Mouse (Mus musculus) forebrain, embryonic 10.5 days (tissue): ENCODE results near the gene Ddx39b. TPM values are rescaled to one million over a fixed set of nuclear protein-coding genes. Genes with fewer than 3 reads are reported as not detected.

Experiments
- DNase-seq: peaks from one replicate; pipeline ENCODE4 v3.0.0-alpha.2; 2017; ENCODE audit warnings: low spot score; ENCODE audit errors: extremely low spot score
- H3K27ac ChIP-seq: fragments of 300-500 bp; sonication (generic); 2 replicates; pipeline ENCODE4 v1.5.1; 2016; ENCODE audit warnings: mild to moderate bottlenecking
- H3K27me3 ChIP-seq: fragments of 300-500 bp; sonication (generic); 2 replicates; pipeline ENCODE4 v1.6.1; 2016; ENCODE audit warnings: mild to moderate bottlenecking; ENCODE audit not compliant: poor library complexity, severe bottlenecking
- H3K36me3 ChIP-seq: fragments of 300-500 bp; sonication (generic); replicated peaks from 2 replicates; pipeline ENCODE4 v1.6.1; 2016; ENCODE audit warnings: mild to moderate bottlenecking, moderate library complexity
- H3K4me1 ChIP-seq: fragments of 300-500 bp; sonication (generic); 2 replicates; pipeline ENCODE4 v1.6.1; 2016
- H3K4me3 ChIP-seq: fragments of 300-500 bp; sonication (generic); 2 replicates; pipeline ENCODE4 v1.5.1; 2016; ENCODE audit warnings: mild to moderate bottlenecking, moderate library complexity
- H3K9me3 ChIP-seq: fragments of 300-500 bp; sonication (generic); 2 replicates; pipeline ENCODE4 v1.6.1; 2016; ENCODE audit warnings: mild to moderate bottlenecking, moderate library complexity
- WGBS: fragments of 180-500 bp; shearing (Covaris S2); methylation state at CpG from one replicate; pipeline ENCODE4 v1.1.7; 2016; 5-methylcytosine and 5-hydroxymethylcytosine counted together
- polyA plus RNA-seq: library from polyadenylated mRNA; unstranded; fragments of >200 nt; fragmentation: Nextera tagmentation; extraction: Ambion mirVana; gene quantifications from 2 replicates; pipeline ENCODE4 v1.2.1, GENCODE M21; 2016

Gene Ddx39b
- polyA plus RNA-seq, 1 experiment from 2014 or later: 759 TPM

- 38% methylated on average over 12 of the region's 12 CpGs for WGBS
- Histone ChIP-seq H3K27me3 (no peaks in the 10 kb centered on the region), H3K4me3 (peak overlapping the region; percentile 85), H3K36me3 (peaks cover 33% of the 10 kb centered on the region), H3K4me1 (peaks cover 57% of the 10 kb centered on the region), H3K9me3 (no peaks in the 10 kb centered on the region), H3K27ac (peak overlapping the region; percentile 99)
- DNase-seq: no peak
Observed at GRCm38 (mm10) chr17:35240384-35241304, 902 bp upstream of the Ddx39b start.

- Histone ChIP-seq H3K9me3 (no peaks in the 10 kb centered on the region), H3K4me3 (peak overlapping the region; percentile 85), H3K27ac (peak overlapping the region; percentile 99), H3K36me3 (peaks cover 49% of the 10 kb centered on the region), H3K4me1 (peaks cover 60% of the 10 kb centered on the region), H3K27me3 (no peaks in the 10 kb centered on the region)
- DNase-seq: peak; percentile 64
- WGBS: under 1% methylated on average over 55 of the region's 55 CpGs
Observed at GRCm38 (mm10) chr17:35242015-35242941, 732 bp downstream of the Ddx39b start.

DNA sequence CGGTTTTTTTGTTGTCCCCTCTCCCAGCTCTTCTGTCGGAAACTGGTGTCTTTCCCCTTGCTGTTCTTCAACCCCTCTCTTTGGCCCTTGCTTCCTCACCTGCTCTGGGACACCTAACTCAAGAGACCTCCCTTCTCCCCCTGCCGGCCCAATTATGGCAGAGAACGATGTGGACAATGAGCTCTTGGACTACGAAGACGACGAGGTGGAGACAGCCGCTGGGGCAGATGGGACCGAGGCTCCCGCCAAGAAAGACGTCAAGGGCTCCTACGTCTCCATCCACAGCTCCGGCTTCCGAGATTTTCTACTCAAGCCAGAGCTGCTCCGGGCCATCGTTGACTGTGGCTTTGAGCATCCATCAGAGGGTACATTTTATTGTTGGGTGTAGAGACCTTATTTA lies 1.5 kb downstream of the Ddx39b start:
- 20% methylated on average over 16 of the region's 16 CpGs for WGBS

DNA sequence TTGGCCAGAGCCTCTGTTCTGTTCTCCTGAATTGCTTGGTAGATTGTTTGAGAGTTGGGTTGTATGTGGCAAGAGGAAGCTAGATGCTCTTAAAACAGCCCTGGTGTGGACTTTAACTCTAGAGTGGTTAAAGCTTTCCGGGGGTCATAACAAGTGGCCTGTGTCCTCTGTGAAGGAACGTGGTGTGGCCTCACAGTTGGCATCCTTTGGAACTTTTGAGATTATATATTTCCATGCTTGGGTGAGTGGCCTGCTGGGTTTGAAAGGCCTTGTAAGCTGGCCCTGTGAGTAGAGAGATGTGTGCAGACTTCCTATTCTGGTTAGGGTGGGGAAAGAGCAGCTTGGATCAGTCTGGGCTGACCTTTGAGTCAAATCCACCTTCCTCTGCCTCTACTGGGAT lies 3.5 kb downstream of the Ddx39b start:
- DNase-seq: no peak
- H3K4me3 ChIP-seq: peak overlapping the region; percentile 85
- no peaks in the 10 kb centered on the region for H3K27me3 ChIP-seq
- peaks cover 59% of the 10 kb centered on the region for H3K4me1 ChIP-seq
- no peak overlapping the region for H3K27ac ChIP-seq
- H3K36me3 ChIP-seq: peaks cover 73% of the 10 kb centered on the region
- 80% methylated on average over 2 of the region's 2 CpGs for WGBS
- no peaks in the 10 kb centered on the region for H3K9me3 ChIP-seq

More for the DNA sequence above, 1.5 kb downstream of the Ddx39b start:
- peak overlapping the region; percentile 99 for H3K27ac ChIP-seq
- no peaks in the 10 kb centered on the region for H3K27me3 ChIP-seq
- peaks cover 54% of the 10 kb centered on the region for H3K36me3 ChIP-seq
- H3K4me3 ChIP-seq: peak overlapping the region; percentile 85
- H3K4me1 ChIP-seq: peaks cover 60% of the 10 kb centered on the region
- DNase-seq: peak; percentile 41
- H3K9me3 ChIP-seq: no peaks in the 10 kb centered on the region

- DNase-seq: no peak
- no peak overlapping the region for H3K27ac ChIP-seq
- H3K4me1 ChIP-seq: peaks cover 49% of the 10 kb centered on the region
- no peaks in the 10 kb centered on the region for H3K9me3 ChIP-seq
- peak overlapping the region; percentile 85; the same call in 1 of the 2 replicates for H3K4me3 ChIP-seq
- 90% methylated on average over 15 of the region's 15 CpGs for WGBS
- H3K27me3 ChIP-seq: no peaks in the 10 kb centered on the region
- peaks cover 83% of the 10 kb centered on the region for H3K36me3 ChIP-seq
Observed at GRCm38 (mm10) chr17:35245731-35246623, 4.4 kb downstream of the Ddx39b start.

- Histone ChIP-seq H3K27me3 (no peaks in the 10 kb centered on the region), H3K36me3 (peaks cover 95% of the 10 kb centered on the region), H3K27ac (no peak overlapping the region), H3K4me3 (no peak overlapping the region), H3K9me3 (no peaks in the 10 kb centered on the region), H3K4me1 (peaks cover 44% of the 10 kb centered on the region)
- 93% methylated on average over 7 of the region's 7 CpGs for WGBS
- DNase-seq: no peak
Observed at GRCm38 (mm10) chr17:35247144-35247543, 5.6 kb downstream of the Ddx39b start.

DNA sequence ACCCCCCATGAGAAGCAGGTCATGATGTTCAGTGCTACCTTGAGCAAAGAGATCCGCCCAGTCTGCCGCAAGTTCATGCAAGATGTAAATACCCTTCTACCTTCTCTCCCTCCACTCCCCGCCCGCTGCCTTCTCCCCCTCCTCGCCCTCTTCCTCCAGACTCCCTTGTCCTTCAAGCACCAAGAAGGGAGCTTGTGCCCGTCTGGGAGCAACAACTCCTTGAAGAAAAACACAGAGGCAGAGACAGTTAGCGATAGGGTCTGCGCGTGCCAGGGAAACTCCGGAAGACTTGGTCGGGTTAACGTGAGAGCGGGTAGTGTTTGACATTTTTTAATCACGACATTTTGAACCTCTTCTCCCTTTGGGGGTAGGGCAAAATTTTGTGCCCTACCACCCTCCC lies 7.4 kb downstream of the Ddx39b start:
- no peak overlapping the region for H3K4me3 ChIP-seq
- no peak overlapping the region for H3K27ac ChIP-seq
- WGBS: 94% methylated on average over 14 of the region's 14 CpGs
- H3K9me3 ChIP-seq: no peaks in the 10 kb centered on the region
- no peak for DNase-seq
- H3K36me3 ChIP-seq: peaks cover 100% of the 10 kb centered on the region
- H3K27me3 ChIP-seq: no peaks in the 10 kb centered on the region
- H3K4me1 ChIP-seq: peaks cover 33% of the 10 kb centered on the region

DNA sequence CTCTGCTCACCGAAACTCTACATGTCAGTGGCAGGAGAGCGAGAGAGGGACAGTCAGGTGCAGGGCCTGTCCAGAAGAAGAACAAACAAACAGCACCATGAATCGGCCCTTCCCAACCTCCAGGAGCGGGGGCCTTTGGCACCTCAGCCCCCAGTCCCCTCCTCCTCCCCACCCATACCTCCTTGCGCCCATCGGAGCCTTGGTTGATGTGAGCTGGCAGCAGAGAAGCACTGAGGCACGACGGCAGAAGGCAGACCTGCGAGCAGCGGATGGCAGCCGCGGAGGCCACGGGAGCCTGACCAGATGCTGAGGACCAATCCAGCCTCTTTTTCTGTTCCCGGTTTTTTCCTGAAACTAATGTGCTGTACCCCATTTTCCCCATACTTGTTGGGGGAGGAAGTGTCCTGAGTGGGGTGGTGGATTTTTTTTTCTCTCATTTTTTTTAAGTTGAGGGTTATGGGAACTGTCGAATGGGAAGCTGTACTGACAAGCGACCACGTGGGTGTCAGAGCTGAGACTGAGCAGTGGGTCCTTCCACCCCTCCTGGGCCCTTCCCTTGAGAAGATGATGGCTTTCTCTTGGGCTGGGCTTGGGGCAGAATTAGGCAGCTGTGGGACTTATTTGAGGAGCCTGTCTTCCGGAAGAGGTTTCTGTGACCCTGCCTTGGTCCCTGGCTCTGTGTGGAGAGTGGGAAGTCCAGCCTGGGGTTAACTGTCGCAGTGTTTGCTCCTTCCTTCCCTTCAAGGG lies 8.1 kb downstream of the Ddx39b start:
- Histone ChIP-seq H3K36me3 (peaks cover 100% of the 10 kb centered on the region), H3K4me1 (peaks cover 26% of the 10 kb centered on the region), H3K27ac (no peak overlapping the region), H3K4me3 (no peak overlapping the region), H3K9me3 (no peaks in the 10 kb centered on the region), H3K27me3 (no peaks in the 10 kb centered on the region)
- 94% methylated on average over 19 of the region's 19 CpGs for WGBS
- DNase-seq: no peak

DNA sequence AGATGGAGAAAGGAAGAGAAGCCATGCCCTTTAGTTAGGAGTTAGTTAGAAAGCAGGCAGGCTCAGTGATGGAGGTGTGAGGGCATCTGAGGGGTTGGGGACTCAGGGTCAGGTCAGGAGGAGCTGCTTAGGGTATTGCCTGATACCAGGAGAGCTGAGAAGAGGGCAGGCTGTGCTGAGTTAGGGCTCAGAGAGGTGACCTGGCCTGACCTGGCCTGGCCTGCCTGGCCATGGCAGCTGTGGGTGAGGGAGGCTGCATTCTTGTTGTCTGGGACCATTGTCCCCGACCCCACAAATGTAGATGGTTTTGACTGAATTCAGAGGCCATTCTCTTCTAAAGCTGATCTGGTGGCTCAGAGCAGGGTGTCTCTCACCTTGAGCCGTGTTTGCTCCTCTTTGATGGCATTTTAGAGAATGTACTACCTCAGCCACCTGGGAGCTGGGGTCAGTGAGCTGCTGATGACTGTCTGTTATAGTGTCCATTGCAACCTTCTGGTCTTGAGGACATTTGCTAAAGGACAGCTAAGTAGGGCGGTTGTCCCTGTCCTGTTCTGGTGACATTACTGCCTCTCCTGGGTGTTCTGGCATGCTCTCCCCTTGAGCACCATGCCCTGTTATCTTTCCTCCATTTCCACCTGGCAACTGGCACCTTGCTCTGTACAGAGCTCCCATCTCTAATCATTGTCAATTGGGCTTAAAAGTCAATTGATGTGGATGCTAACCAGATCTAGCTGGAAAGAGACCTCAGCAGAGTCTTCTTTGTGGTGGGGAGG lies 9.0 kb downstream of the Ddx39b start:
- no peak overlapping the region for H3K27ac ChIP-seq
- whole genome bisulfite sequencing: 93% methylated on average over 3 of the region's 3 CpGs

DNA sequence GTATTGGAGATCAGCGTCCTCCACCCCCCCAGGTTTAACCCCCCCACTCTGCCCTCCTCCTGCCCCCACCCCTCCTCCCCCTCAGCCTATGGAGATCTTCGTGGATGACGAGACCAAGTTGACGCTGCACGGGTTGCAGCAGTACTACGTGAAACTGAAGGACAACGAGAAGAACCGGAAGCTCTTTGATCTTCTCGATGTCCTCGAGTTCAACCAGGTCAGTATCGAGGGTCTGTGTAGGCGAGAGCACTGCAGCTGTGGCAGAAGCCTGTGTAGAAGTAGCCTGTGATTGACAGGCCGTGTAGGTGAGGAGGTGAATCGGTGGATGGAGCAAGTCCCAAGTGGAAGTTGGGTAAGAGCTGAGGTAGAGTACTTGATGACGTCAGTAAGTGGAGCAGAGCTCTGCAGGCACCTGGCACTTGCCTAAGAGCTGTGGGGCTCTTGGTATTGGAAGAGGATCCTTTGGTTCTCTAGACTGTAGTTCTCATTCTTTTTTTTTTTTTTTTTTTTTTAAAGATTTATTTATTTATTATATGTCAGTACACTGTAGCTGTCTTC lies 9.7 kb downstream of the Ddx39b start:
- WGBS: 91% methylated on average over 15 of the region's 15 CpGs
- Histone ChIP-seq H3K4me3 (no peak overlapping the region), H3K9me3 (no peaks in the 10 kb centered on the region), H3K27ac (no peak overlapping the region), H3K36me3 (peaks cover 84% of the 10 kb centered on the region), H3K4me1 (peaks cover 10% of the 10 kb centered on the region), H3K27me3 (no peaks in the 10 kb centered on the region)
- no peak for DNase-seq

More for the DNA sequence above, 9.0 kb downstream of the Ddx39b start:
- Histone ChIP-seq H3K36me3 (peaks cover 91% of the 10 kb centered on the region), H3K27me3 (no peaks in the 10 kb centered on the region), H3K4me3 (no peak overlapping the region), H3K9me3 (no peaks in the 10 kb centered on the region), H3K4me1 (peaks cover 17% of the 10 kb centered on the region)
- no peak for DNase-seq

DNA sequence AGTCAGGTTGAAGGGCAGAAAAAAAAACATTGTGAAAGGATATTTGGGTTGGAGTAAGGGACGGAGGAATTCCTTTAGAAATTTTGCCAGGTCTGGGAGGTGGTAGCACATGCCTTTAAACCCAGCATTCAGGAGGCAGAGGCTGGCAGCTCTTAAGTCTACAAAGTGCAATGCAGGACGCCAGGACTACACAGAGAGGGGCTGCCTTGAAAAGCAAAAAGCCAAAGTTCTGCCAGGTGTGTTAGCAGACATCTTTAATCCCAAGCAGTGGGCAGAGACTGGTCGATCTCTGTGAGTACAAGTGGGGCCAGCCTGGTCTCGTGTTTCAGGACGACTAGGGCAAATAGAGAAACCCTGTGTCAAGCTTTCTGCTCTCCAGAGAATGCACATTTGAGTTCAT lies 10.4 kb downstream of the Ddx39b start:
- DNase-seq: no peak
- H3K9me3 ChIP-seq: no peaks in the 10 kb centered on the region
- 0 out of 2 replicates have a peak, but pooled peaks cover 3% of the 10 kb centered on the region for H3K4me1 ChIP-seq
- H3K27me3 ChIP-seq: peaks cover 6% of the 10 kb centered on the region
- WGBS: 90% methylated on average over 5 of the region's 5 CpGs
- peaks cover 77% of the 10 kb centered on the region for H3K36me3 ChIP-seq
- no peak overlapping the region for H3K27ac ChIP-seq
- no peak overlapping the region for H3K4me3 ChIP-seq
